Mouse (Mus musculus) ES-E14 (cell line): ENCODE results near the gene Gpr27.

Source experiments
- CHD2 ChIP-seq: IDR thresholded peaks from 2 replicates; pipeline ENCODE4 v1.6.1; 2014; ENCODE audit warnings: mild to moderate bottlenecking, low read depth, low read length, inconsistent platforms
- MAFK ChIP-seq: IDR thresholded peaks from 2 replicates; pipeline ENCODE4 v1.6.1; 2014; ENCODE audit warnings: mild to moderate bottlenecking, low read depth, low read length, inconsistent platforms; ENCODE audit not compliant: insufficient read depth

DNA sequence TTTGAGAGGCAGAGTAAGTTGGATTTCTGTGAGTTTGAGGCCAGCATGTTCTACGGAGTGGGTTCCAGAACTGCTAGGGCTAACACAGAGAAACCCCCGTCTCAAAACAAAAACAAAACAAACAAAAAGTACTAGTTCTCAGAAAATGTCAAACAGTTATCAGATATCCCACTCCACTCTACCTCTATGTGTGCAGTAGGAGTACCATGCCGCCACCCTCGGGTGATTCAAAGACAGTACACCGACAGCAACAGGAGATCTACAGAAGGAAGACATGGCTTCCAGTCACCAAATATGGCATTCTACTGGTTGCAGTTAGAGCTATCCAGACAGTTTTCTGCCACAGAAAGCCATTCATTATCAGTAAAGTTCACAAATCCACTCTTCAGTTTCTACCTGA lies 47.6 kb upstream of the Gpr27 start:
- TF ChIP-seq CHD2 = no peak
- TF ChIP-seq MAFK = no peak
